Mouse (Mus musculus) CH12F3 (cell line): ENCODE data around the gene Clec2g.
"Not testable (repeated sequence)": the region's sequence is repeated elsewhere in the genome, so short reads cannot be mapped to it uniquely, and the experiment has no call there.

Experiments used
- in situ Hi-C: fragments of 300-500 bp; cut with MboI; formaldehyde crosslinking; loops from 2 replicates; pipeline ENCODE4 v1.14.3; 2020; ENCODE audit warnings: low sequenced_read_pairs

The Clec2g gene

GRCm38 (mm10) chr6:128971394-128972039 lies 37.3 kb downstream of the Clec2g start:
- in situ Hi-C loops: no loop called here

- in situ Hi-C loops: no loop called here
Observed at GRCm38 (mm10) chr6:128972156-128972555, 38.0 kb downstream of the Clec2g start.

GRCm38 (mm10) chr6:128972687-128973438 lies 38.7 kb downstream of the Clec2g start:
- in situ Hi-C loops: no loop called here

GRCm38 (mm10) chr6:128973439-128973697 lies 39.2 kb downstream of the Clec2g start:
- in situ Hi-C loops: no loop called here

GRCm38 (mm10) chr6:128974850-128975249 lies 40.7 kb downstream of the Clec2g start:
- in situ Hi-C loops: not testable (repeated sequence)

GRCm38 (mm10) chr6:128976194-128976593 lies 42.0 kb downstream of the Clec2g start:
- in situ Hi-C loops: no loop called here

GRCm38 (mm10) chr6:128981951-128982541 lies 47.9 kb downstream of the Clec2g start:
- in situ Hi-C loops: not testable (repeated sequence)

- in situ Hi-C loops: no loop called here
Observed at GRCm38 (mm10) chr6:128992337-128992736, 58.2 kb downstream of the Clec2g start.

- in situ Hi-C loops: no loop called here
Observed at GRCm38 (mm10) chr6:128992753-128993152, 58.6 kb downstream of the Clec2g start.

GRCm38 (mm10) chr6:128993221-128993620 lies 59.0 kb downstream of the Clec2g start:
- in situ Hi-C loops: no loop called here

GRCm38 (mm10) chr6:128994336-128994735 lies 60.2 kb downstream of the Clec2g start:
- in situ Hi-C loops: no loop called here

GRCm38 (mm10) chr6:128994742-128995141 lies 60.6 kb downstream of the Clec2g start:
- in situ Hi-C loops: no loop called here

GRCm38 (mm10) chr6:128995250-128996053 lies 61.3 kb downstream of the Clec2g start:
- in situ Hi-C loops: no loop called here

GRCm38 (mm10) chr6:128996054-128996767 lies 62.0 kb downstream of the Clec2g start:
- in situ Hi-C loops: no loop called here

GRCm38 (mm10) chr6:128996768-128997442 lies 62.7 kb downstream of the Clec2g start:
- in situ Hi-C loops: no loop called here

- in situ Hi-C loops: no loop called here
Observed at GRCm38 (mm10) chr6:129001392-129001791, 67.2 kb downstream of the Clec2g start.

GRCm38 (mm10) chr6:129008552-129008951 lies 74.4 kb downstream of the Clec2g start:
- in situ Hi-C loops: no loop called here

GRCm38 (mm10) chr6:129009846-129010504 lies 75.8 kb downstream of the Clec2g start:
- in situ Hi-C loops: not testable (repeated sequence)

GRCm38 (mm10) chr6:129010505-129010873 lies 76.3 kb downstream of the Clec2g start:
- in situ Hi-C loops: no loop called here

GRCm38 (mm10) chr6:129012012-129012411 lies 77.8 kb downstream of the Clec2g start:
- in situ Hi-C loops: not testable (repeated sequence)
